Comparison of ENCODE assay signal across 8 mouse cellular contexts in the genomic region with DNA sequence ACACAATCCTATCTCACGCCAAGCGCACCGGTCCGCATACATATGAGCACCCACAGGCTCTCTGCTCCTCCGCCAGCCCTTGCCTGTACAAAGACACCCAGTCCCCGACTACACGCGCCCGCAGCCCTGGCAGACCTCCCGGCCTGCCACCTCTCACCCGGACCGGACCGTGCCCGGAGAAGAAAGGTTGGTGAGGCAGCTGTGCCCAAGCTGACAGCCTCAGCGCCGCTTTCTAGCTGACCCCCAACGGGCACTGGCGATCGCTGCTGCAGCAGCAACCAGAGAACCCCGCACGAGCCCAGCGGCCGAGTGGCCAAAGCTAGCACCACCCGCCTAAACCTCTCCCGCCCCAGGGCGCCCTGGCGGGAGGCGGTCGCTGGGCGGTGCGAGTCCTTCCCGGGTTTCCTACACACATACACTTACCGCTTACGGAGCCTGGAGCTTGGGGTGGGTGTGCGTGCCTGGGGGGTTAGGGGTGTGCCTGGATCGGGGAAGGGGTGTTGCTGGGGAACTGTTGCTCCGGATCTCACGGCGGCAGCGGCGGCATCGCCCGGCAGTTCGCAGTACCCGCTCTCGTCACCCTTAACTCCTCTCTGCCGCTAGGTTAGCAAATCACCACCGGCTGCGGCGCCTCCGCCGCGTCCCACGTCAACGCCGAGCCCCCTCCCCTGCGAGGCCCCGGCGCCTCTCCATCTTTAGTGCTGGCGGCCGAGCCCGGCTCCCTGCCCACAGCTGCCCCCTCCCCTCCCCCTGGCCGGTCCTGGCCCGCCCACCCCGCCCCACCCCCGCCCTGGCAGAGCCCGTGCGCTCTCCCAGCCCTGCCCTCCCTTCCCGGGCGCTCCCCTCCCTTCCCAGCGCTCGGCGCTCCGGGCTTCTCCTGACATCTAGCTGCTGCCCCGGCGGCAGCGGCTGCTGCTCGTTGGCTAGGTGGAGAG. TPM values are rescaled to one million over a fixed set of nuclear protein-coding genes. Genes with fewer than 3 reads are reported as not detected.
A peak's percentile ranks its signal among the peaks of the same experiment; 100 is the strongest.
DNase-seq lines count a peak whose midpoint lies in the region; ATAC-seq and TF ChIP-seq lines count a peak whose summit lies in the region.

A gene (minus strand): TSS at position 592 of the 935 bp plus-strand sequence.

- WGBS in forebrain, embryonic 12.5 days, result 0% methylated on average over 66 of the region's 78 CpGs
- under 1% methylated on average over 74 of the region's 78 CpGs for WGBS in heart, embryonic 14.5 days
- WGBS in liver, embryonic 13.5 days (ENCODE audit: insufficient replicate concordance), result under 1% methylated on average over 72 of the region's 78 CpGs

- peaks cover 92% of the 10 kb centered on the region for H3K27me3 ChIP-seq in E14TG2a.4 (ENCODE audit: insufficient read depth, low read length)
- H3K27me3 ChIP-seq in forebrain, embryonic 12.5 days, result peaks cover 75% of the 10 kb centered on the region
- peaks cover 72% of the 10 kb centered on the region for H3K27me3 ChIP-seq in heart, embryonic 14.5 days (ENCODE audit: control insufficient read depth, insufficient read depth, low read length)
- H3K27me3 ChIP-seq in liver, embryonic 13.5 days, result peaks cover 95% of the 10 kb centered on the region
- no peaks in the 10 kb centered on the region for H3K27me3 ChIP-seq in testis, adult 2 months (ENCODE audit: control insufficient read depth, insufficient read depth, low read length)

- H3K9me3 ChIP-seq in E14TG2a.4 (ENCODE audit: low read length), result no peaks in the 10 kb centered on the region
- H3K9me3 ChIP-seq in forebrain, embryonic 12.5 days, result no peaks in the 10 kb centered on the region
- no peaks in the 10 kb centered on the region for H3K9me3 ChIP-seq in heart, embryonic 14.5 days (ENCODE audit: control insufficient read depth, low read length)
- H3K9me3 ChIP-seq in liver, embryonic 13.5 days (replicated peaks), result no peaks in the 10 kb centered on the region

- peak within 1 kb of the TSS; percentile 57 for H3K9ac ChIP-seq in forebrain, embryonic 12.5 days
- peak within 1 kb of the TSS; percentile 69 for H3K9ac ChIP-seq in heart, embryonic 14.5 days (ENCODE audit: low read length)
- H3K9ac ChIP-seq in liver, embryonic 13.5 days, result peak within 1 kb of the TSS; percentile 66

- no peaks in the 10 kb centered on the region for H3K36me3 ChIP-seq in E14TG2a.4 (ENCODE audit: insufficient read depth, low read length)
- no peaks in the 10 kb centered on the region for H3K36me3 ChIP-seq in forebrain, embryonic 12.5 days (replicated peaks)
- no peaks in the 10 kb centered on the region for H3K36me3 ChIP-seq in heart, embryonic 14.5 days (ENCODE audit: control insufficient read depth, insufficient read depth, low read length)
- no peaks in the 10 kb centered on the region for H3K36me3 ChIP-seq in liver, embryonic 13.5 days
- H3K36me3 ChIP-seq in testis, adult 2 months (ENCODE audit: control insufficient read depth, insufficient read depth, low read length), result no peaks in the 10 kb centered on the region

- ATAC-seq in forebrain, embryonic 12.5 days (ENCODE audit: low FRiP score), result peak; percentile 84
- peak; percentile 83 for ATAC-seq in heart, embryonic 14.5 days (ENCODE audit: insufficient number of reproducible peaks, insufficient read depth, low FRiP score, low read depth)
- peak; percentile 55 for ATAC-seq in liver, embryonic 13.5 days (ENCODE audit: low read depth)

- peak; percentile 32; the same call in 1 of the 2 replicates for TF ChIP-seq POLR2A in testis, adult 2 months (IDR thresholded peaks at IDR 0.05; ENCODE audit: control insufficient read depth, low read depth, low read length)

- DNase-seq in brain, embryonic 18.5 days (ENCODE audit: low read depth, low spot score), result peak; percentile 49
- peak; percentile 89 for DNase-seq in kidney, postnatal 14 days
- no peak for DNase-seq in liver, embryonic 13.5 days
- peak; percentile 90 for DNase-seq in neural tube, embryonic 10.5 days (ENCODE audit: extremely low spot score, low spot score)

- TF ChIP-seq CTCF in E14TG2a.4 (conservative IDR thresholded peaks at IDR 0.05; ENCODE audit: low read length), result no peak
- no peak for TF ChIP-seq CTCF in testis, adult 2 months (IDR thresholded peaks at IDR 0.05; ENCODE audit: control insufficient read depth, insufficient read depth, insufficient replicate concordance, low read depth, low read length)

- peaks cover 43% of the 10 kb centered on the region for H3K4me1 ChIP-seq in E14TG2a.4 (replicated peaks; ENCODE audit: low read depth, low read length)
- H3K4me1 ChIP-seq in forebrain, embryonic 12.5 days, result peaks cover 40% of the 10 kb centered on the region
- H3K4me1 ChIP-seq in heart, embryonic 14.5 days (ENCODE audit: control insufficient read depth in 2 of 2, insufficient read depth in 2 of 2, low read length in 2 of 2), result peaks cover 18 to 34% of the 10 kb centered on the region in 2 experiments
- peaks cover 27% of the 10 kb centered on the region for H3K4me1 ChIP-seq in liver, embryonic 13.5 days (replicated peaks)
- H3K4me1 ChIP-seq in testis, adult 2 months (ENCODE audit: control insufficient read depth, insufficient read depth, low read length), result peaks cover 7% of the 10 kb centered on the region; the same call in 1 of the 2 replicates

- H3K4me3 ChIP-seq in E14TG2a.4 (replicated peaks; ENCODE audit: low read length), result peak within 1 kb of the TSS; percentile 82
- H3K4me3 ChIP-seq in forebrain, embryonic 12.5 days (replicated peaks), result peak within 1 kb of the TSS; percentile 55
- H3K4me3 ChIP-seq in heart, embryonic 14.5 days (ENCODE audit: control insufficient read depth in 1 of 2, insufficient read depth in 1 of 2, low read depth in 1 of 2, low read length in 2 of 2), result peak within 1 kb of the TSS; percentile 48 to 69
- peak within 1 kb of the TSS; percentile 62 for H3K4me3 ChIP-seq in liver, embryonic 13.5 days (replicated peaks)
- peak within 1 kb of the TSS; percentile 88 for H3K4me3 ChIP-seq in testis, adult 2 months (ENCODE audit: control insufficient read depth, low read depth, low read length)

- H3K4me2 ChIP-seq in forebrain, embryonic 12.5 days, result peak within 1 kb of the TSS; percentile 90
- H3K4me2 ChIP-seq in heart, embryonic 14.5 days (ENCODE audit: low read length), result peak within 1 kb of the TSS; percentile 77
- peak within 1 kb of the TSS; percentile 78 for H3K4me2 ChIP-seq in liver, embryonic 13.5 days

- H3K27ac ChIP-seq in forebrain, embryonic 12.5 days, result 0 out of 2 replicates have a peak within 1 kb of the TSS, but pooled peaks have one; percentile 25
- H3K27ac ChIP-seq in heart, embryonic 14.5 days (replicated peaks in 1 of 2; ENCODE audit: control insufficient read depth in 1 of 2, insufficient read depth in 1 of 2, low read depth in 2 of 2, low read length in 2 of 2), result no peak within 1 kb of the TSS; a peak in 1 of 4 replicates
- H3K27ac ChIP-seq in liver, embryonic 13.5 days, result no peak within 1 kb of the TSS
- H3K27ac ChIP-seq in testis, adult 2 months (ENCODE audit: control insufficient read depth, insufficient read depth, low read depth, low read length), result peak within 1 kb of the TSS; percentile 82

RNA-seq across cellular contexts. Expression of the gene that starts here (rescaled TPM):
- polyA plus RNA-seq in forebrain, embryonic 12.5 days (2016; fragmentation: Nextera tagmentation; extraction: Ambion mirVana), result 3.5 and 5.6 TPM in 2 replicates
- 2.1 and 3.3 TPM in 2 replicates for polyA plus RNA-seq in heart, embryonic 14.5 days (2014; fragmentation: Nextera tagmentation; extraction: Ambion mirVana)
- polyA plus RNA-seq in liver, embryonic 13.5 days (2015; fragmentation: Nextera tagmentation; extraction: Ambion mirVana), result 0.74 and 0.77 TPM in 2 replicates
- polyA plus RNA-seq in testis, adult 2 months (2012; rRNA removed), result 2.4 and 2.6 TPM in 2 replicates

Comparison
In these comparisons a context has a peak if more than half of its experiments do, and no peak if none do; other contexts are left out.
1. Peak in ATAC-seq, H3K4me3 ChIP-seq, H3K9ac ChIP-seq and H3K4me2 ChIP-seq in liver, embryonic 13.5 days; RNA of the gene not detected or under 1 TPM.
2. H3K27ac ChIP-seq: peak in forebrain, embryonic 12.5 days (single experiment) and testis, adult 2 months (single experiment); none in heart, embryonic 14.5 days (0 of 2) and liver, embryonic 13.5 days (single experiment).
3. Peak in every context shown above with its lines, with median percentiles within 50 percentile points of each other: H3K4me3 ChIP-seq, ATAC-seq, H3K4me2 ChIP-seq and H3K9ac ChIP-seq.